Mouse (Mus musculus): ENCODE measurements around the gene Olfr558.

Olfr558 gene

DNA sequence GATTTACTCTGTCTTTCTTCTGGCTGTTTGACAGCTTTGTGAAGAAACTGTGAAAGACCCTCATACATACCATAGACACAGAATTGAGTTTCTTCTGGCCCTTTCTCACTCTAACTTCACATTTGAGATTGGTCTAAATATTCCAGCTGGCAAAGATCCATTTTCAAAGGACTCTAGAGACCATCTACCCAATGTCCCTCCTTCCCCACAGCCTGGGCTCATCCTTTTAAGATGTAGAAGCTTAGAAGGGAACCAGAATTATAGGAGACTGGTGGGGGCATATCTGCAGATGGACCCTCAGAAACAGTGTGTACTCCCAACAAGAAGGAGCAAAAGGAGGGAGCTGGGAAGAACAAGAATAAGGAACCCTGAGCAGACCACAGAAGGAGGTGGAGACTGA lies at the start of gene Olfr558:
Gene Olfr558 (plus strand): TSS at position 301 of the 400 bp plus-strand sequence.
- DNase-seq (ENCODE audit: low read depth): no peak

DNA sequence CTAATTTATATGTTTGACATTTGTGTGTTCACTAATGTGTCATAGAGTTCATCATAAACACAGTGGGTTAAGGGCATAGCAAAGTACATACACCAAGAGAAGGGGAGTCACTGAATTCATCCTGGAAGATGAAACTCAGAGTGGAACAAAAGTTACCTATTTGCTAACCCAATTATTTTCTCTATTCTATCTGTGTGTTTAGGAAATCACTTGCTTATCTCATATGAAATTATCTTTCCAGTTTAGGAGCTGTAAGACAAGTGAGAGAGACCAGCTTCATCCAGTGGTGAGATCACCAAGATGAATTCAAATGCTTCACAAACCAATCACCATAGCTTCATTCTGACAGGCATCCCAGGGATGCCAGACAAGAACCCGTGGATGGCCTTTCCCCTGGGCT lies 43.5 kb upstream of the Olfr558 start, which contains the start of gene Olfr555:
Gene Olfr555 (plus strand): TSS at position 301 of the 400 bp plus-strand sequence.
- DNase-seq (ENCODE audit: low read depth): no peak

GRCm38 (mm10) chr7:102664599-102664998 lies 37.4 kb upstream of the Olfr558 start, which contains the start of gene Olfr556:
Gene Olfr556 (plus strand): TSS chr7:102664899.
- no peak for DNase-seq (ENCODE audit: low read depth)

GRCm38 (mm10) chr7:102665378-102665777 lies 36.6 kb upstream of the Olfr558 start:
- peak; percentile 53 for DNase-seq (ENCODE audit: low read depth)

- no peak for DNase-seq (ENCODE audit: low read depth)
These were observed 25.8 kb upstream of the Olfr558 start for GRCm38 (mm10) chr7:102676225-102676624.

GRCm38 (mm10) chr7:102681916-102682315 lies 20.1 kb upstream of the Olfr558 start:
- peak; percentile 64 for DNase-seq (ENCODE audit: low read depth)

- DNase-seq (ENCODE audit: low read depth): peak; percentile 87
These were observed 15.0 kb upstream of the Olfr558 start, which contains the start of gene Trim68 for GRCm38 (mm10) chr7:102686944-102687501. Gene Trim68 (minus strand): TSS chr7:102687327.

GRCm38 (mm10) chr7:102695358-102696125 lies 6.5 kb upstream of the Olfr558 start, which contains the start of gene Olfr557:
Gene Olfr557 (plus strand): TSS chr7:102695910.
- DNase-seq (ENCODE audit: low read depth): peak; percentile 62

GRCm38 (mm10) chr7:102698461-102698860 lies 3.6 kb upstream of the Olfr558 start:
- DNase-seq (ENCODE audit: low read depth): no peak

GRCm38 (mm10) chr7:102718970-102719369 lies 17.0 kb downstream of the Olfr558 start, which contains the start of gene Olfr33:
Gene Olfr33 (minus strand): TSS chr7:102719070.
- no peak for DNase-seq (ENCODE audit: low read depth)

DNA sequence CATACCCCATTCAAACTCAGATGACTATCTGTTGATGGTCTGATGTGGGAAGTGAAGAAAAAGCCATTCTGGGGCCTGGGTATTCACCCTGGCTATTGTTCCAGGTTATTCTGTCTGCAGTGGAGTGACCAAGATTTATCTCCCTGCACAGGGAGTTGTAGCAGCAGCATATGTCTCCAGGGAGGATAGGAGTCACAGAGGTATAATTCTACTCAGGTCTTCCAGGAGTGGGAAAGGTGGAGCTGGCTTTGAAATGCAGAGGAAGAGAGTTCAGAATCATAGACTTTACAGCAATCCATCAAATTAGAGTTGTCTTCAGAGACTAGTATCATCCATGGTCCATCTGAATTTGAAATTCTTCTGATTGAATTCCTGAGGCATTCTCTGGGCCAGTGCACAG lies 25.4 kb downstream of the Olfr558 start, which contains the start of gene Olfr559:
Gene Olfr559 (minus strand): TSS at position 101 of the 400 bp plus-strand sequence.
- no peak for DNase-seq (ENCODE audit: low read depth)

GRCm38 (mm10) chr7:102733793-102734192 lies 31.8 kb downstream of the Olfr558 start:
- DNase-seq (ENCODE audit: low read depth): no peak

DNA sequence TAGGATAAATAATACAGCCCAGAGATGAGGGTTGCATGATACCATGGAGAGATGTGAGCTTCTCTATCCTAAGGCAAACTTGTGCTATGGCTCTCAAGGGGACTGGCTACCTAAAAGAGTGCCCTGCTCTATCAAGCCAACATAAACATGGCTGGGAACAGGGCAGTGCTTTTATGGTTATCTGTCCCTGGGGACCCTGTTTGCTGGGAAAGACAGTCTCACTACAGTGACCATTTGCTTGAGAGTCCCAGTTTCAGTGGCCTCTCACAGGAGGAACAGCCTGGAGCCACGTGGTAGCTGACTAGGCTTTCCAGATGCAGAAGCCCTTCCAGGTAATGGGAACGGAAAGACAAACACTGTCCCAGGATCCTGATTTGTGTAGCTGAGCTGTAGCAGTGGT lies 35.7 kb downstream of the Olfr558 start:
- no peak for DNase-seq (ENCODE audit: low read depth)

DNA sequence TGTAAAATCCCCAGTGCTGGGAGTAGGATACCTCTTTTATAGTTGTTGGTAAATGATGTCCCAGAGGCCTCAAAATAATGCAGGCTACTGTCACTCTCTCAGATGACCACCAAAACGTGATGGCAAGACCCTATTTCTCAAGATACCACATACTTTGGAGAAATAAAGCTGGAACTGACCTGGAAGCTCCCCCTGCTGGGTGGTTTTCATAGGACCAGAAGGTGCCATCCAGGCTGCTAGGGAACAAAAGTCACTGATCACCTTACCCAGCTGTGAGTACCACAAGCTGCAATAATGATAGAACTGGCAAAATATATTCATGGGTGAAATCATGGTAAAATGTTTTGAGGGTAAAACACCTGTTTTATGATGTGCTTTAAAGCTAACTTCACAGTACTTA lies 50.1 kb downstream of the Olfr558 start:
- DNase-seq (ENCODE audit: low read depth): peak; percentile 19

DNA sequence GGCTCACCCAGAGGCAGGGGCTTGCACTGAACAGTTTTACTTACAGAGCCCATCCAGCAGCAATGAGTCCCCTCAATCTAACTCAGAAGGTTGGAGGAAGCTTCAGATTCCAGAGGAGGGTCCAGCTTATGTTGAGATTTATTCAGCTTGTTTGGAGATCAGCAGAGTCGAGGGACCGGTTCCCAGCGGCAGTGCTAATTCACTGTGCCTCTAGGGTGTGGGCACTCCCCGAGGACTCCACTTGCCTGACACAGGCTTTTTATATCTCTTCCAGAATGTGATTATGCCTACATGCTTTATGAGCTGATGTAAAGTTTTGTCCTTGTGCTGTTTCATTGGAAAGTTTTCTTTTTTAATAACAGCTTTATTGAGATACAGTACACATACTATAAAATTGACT lies 57.3 kb downstream of the Olfr558 start, which contains the start of the genes Olfr560 and Olfr78:
Gene Olfr560 (minus strand): TSS at position 101 of the 400 bp plus-strand sequence.
Gene Olfr78 (minus strand): TSS at position 206 of the 400 bp plus-strand sequence.
- no peak for DNase-seq (ENCODE audit: low read depth)
